Mouse (Mus musculus): ENCODE measurements around the gene Gm6803.
"Not testable (repeated sequence)": the region's sequence is repeated elsewhere in the genome, so short reads cannot be mapped to it uniquely, and the experiment has no call there.

Gm6803 gene

GRCm38 (mm10) chr12:88018671-88019070 lies at the start of gene Gm6803:
Gm6803 (minus strand) TSS chr12:88018771.
- not testable (repeated sequence) for DNase-seq (ENCODE audit: low read depth)

DNA sequence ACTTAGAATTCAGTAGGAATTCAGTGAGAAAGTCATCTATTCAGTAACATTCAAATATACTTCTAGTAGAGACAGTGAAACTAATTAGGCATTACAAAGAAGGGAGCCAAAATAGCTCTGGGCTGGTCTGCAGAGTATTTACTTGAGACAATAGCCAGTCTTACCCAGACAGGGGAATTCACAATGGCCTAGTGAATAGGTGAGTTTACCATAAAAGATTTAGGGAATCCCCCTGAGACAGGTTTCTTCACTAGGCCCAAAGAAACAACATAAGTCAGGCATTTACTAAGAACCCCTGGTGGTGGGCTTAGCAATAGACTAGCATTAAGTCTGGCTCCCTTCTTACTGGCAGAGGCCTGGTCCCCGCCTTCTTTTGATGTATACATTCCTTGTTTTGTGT lies 26.7 kb upstream of the Gm6803 start:
- not testable (repeated sequence) for DNase-seq (ENCODE audit: low read depth)

DNA sequence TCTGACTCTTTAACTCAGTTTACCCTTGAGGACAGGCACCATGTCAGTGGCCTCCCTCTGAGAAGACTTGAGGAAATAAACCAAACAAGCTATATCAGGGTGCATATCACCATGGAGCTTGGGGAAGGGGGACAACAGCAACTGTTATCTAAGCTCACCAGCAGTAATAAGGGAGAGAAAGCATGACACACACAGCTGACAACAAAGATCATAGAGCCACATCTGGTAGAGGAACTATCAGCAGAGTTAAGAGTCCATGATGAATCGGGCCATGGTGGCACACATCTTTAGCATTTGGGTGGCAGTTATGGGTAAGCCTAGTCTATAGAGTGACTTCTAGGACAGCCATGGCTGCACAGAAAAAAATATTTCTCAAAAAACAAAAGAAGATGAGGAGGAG lies 21.1 kb upstream of the Gm6803 start:
- not testable (repeated sequence) for DNase-seq (ENCODE audit: low read depth)

GRCm38 (mm10) chr12:88039062-88039461 lies 20.5 kb upstream of the Gm6803 start:
- not testable (repeated sequence) for DNase-seq (ENCODE audit: low read depth)

GRCm38 (mm10) chr12:88032250-88032649 lies 13.7 kb upstream of the Gm6803 start:
- DNase-seq (ENCODE audit: low read depth), result not testable (repeated sequence)

- DNase-seq (ENCODE audit: low read depth), result not testable (repeated sequence)
Measured at GRCm38 (mm10) chr12:88026704-88027103, 8.1 kb upstream of the Gm6803 start, which contains the start of gene Gm2056. Gm2056 (plus strand) TSS chr12:88027004.

GRCm38 (mm10) chr12:88011548-88011947 lies 7.0 kb downstream of the Gm6803 start, which contains the start of gene Gm2075:
Gm2075 (plus strand) TSS chr12:88011848.
- not testable (repeated sequence) for DNase-seq (ENCODE audit: low read depth)

DNA sequence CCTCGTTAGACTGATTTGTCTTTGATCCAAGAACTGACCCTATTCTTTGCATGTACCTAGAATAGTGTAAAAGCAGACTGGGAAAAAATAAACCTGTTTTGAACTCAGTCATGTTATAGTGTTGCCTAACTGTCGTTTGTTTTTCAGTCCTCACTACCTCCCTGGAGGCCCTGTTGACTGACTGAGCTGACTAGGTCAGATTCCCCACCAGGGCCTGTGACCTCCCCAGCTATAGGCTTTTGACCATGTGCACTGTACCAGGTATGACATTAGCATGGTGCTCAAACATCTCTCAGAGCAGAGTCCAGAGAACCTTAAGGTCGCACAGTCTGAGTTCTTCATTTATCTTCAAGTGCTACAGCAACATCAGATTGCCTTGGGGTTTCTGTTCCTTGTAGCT lies 14.5 kb downstream of the Gm6803 start:
- not testable (repeated sequence) for DNase-seq (ENCODE audit: low read depth)

DNA sequence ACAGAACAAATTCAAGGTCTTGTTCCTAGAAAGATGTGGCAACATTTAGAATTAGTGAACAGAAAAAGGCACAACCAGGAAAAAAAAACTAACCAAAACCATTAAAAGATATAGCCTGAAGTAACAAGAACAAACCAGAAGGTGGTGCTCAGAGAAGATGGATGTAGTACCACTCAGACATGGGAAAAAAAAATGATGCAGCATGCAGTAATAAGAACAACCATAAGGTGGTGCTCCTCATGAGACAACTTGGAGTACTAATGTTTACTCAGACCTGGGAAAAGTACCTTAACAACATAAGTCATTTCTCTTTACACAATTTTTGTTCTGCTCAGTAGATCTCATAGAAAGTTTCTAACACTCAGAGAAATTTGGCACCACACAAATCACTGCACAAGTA lies 34.6 kb downstream of the Gm6803 start:
- DNase-seq (ENCODE audit: low read depth), result not testable (repeated sequence)
